Mouse (Mus musculus) lung, postnatal 0 days (tissue): ENCODE measurements around the gene Nfic. TPM values are rescaled to one million over a fixed set of nuclear protein-coding genes. Genes with fewer than 3 reads are reported as not detected.

Experiments used
- ATAC-seq: fragments of 200-750 bp; cut with Nextera tagmentation; 2 replicates; pipeline ENCODE4 v1.8.0; 2017; ENCODE audit warnings: moderate library complexity
- DNase-seq: peaks from one replicate; pipeline ENCODE4 v3.0.0-alpha.2; 2016; ENCODE audit warnings: low spot score
- H3K27ac ChIP-seq: fragments of 300-500 bp; sonication (generic); 2 replicates; pipeline ENCODE4 v1.5.1; 2014; ENCODE audit warnings: antibody characterized with exemption, mild to moderate bottlenecking, low read length, mixed read lengths
- H3K27me3 ChIP-seq: fragments of 300-500 bp; sonication (generic); replicated peaks from 2 replicates; pipeline ENCODE4 v1.6.1; 2014; ENCODE audit warnings: low read length, mixed read lengths; ENCODE audit not compliant: insufficient read depth
- H3K36me3 ChIP-seq: fragments of 300-500 bp; sonication (generic); 2 replicates; pipeline ENCODE4 v1.6.1; 2014; ENCODE audit warnings: low read length, mixed read lengths; ENCODE audit not compliant: insufficient read depth
- H3K4me1 ChIP-seq: fragments of 300-500 bp; sonication (generic); 2 replicates; pipeline ENCODE4 v1.6.1; 2014; ENCODE audit warnings: antibody characterized with exemption, low read depth, low read length, mixed read lengths; ENCODE audit not compliant: insufficient read depth
- H3K4me2 ChIP-seq: fragments of 300-500 bp; sonication (generic); replicated peaks from 2 replicates; pipeline ENCODE4 v1.6.1; 2014; ENCODE audit warnings: low read depth, mild to moderate bottlenecking, low read length, moderate library complexity, mixed read lengths
- H3K4me3 ChIP-seq: fragments of 300-500 bp; sonication (generic); 2 replicates; pipeline ENCODE4 v1.5.1; 2014; ENCODE audit warnings: low read depth, low read length
- H3K9ac ChIP-seq: fragments of 300-500 bp; sonication (generic); replicated peaks from 2 replicates; pipeline ENCODE4 v1.6.1; 2014; ENCODE audit warnings: low read depth, mild to moderate bottlenecking
- H3K9me3 ChIP-seq: fragments of 300-500 bp; sonication (generic); 2 replicates; pipeline ENCODE4 v1.6.1; 2016; ENCODE audit warnings: low read length, mixed read lengths
- CTCF ChIP-seq: IDR thresholded peaks from 2 replicates; pipeline ENCODE4 v1.5.1; 2016; ENCODE audit warnings: antibody characterized with exemption, mild to moderate bottlenecking
- EP300 ChIP-seq: IDR thresholded peaks from 2 replicates; pipeline ENCODE4 v1.6.1; 2016; ENCODE audit warnings: antibody characterized with exemption, mild to moderate bottlenecking, control low read depth
- WGBS: fragments of 180-500 bp; shearing (Covaris S2); extraction: QIAGEN DNeasy Blood & Tissue Kit; methylation state at CpG from one replicate; pipeline ENCODE4 v1.1.7; 2014; 5-methylcytosine and 5-hydroxymethylcytosine counted together
- polyA plus RNA-seq: library from polyadenylated mRNA; unstranded; fragments of >200 nt; fragmentation: Nextera tagmentation; extraction: Ambion mirVana; gene quantifications from 2 replicates; pipeline ENCODE4 v1.2.1, GENCODE M21; 2015

The Nfic gene
- polyA plus RNA-seq, 1 experiment from 2014 or later, result 73.6 TPM

- WGBS, result 23% methylated on average over 16 of the region's 18 CpGs
- TF ChIP-seq EP300 (0 out of 2 replicates have a peak, but pooled peaks have one; percentile 6), CTCF (no peak)
- DNase-seq (peak; percentile 76), ATAC-seq (peak; percentile 11)
- Histone ChIP-seq H3K4me1 (peaks cover 66% of the 10 kb centered on the region), H3K27ac (peak overlapping the region; percentile 89), H3K9me3 (no peaks in the 10 kb centered on the region), H3K4me3 (no peak overlapping the region), H3K36me3 (no peaks in the 10 kb centered on the region), H3K27me3 (no peaks in the 10 kb centered on the region), H3K9ac (no peak overlapping the region), H3K4me2 (peak overlapping the region; percentile 33)
These were observed 43.7 kb downstream of the Nfic start for GRCm38 (mm10) chr10:81411471-81412400.

GRCm38 (mm10) chr10:81410981-81411380 lies 44.5 kb downstream of the Nfic start:
- H3K4me1 ChIP-seq, result peaks cover 63% of the 10 kb centered on the region
- ATAC-seq (no peak), DNase-seq (peak; percentile 24)
- no peaks in the 10 kb centered on the region for H3K27me3 ChIP-seq
- H3K4me3 ChIP-seq, result no peak overlapping the region
- TF ChIP-seq CTCF (no peak), EP300 (no peak)
- no peak overlapping the region for H3K4me2 ChIP-seq
- no peaks in the 10 kb centered on the region for H3K36me3 ChIP-seq
- no peaks in the 10 kb centered on the region for H3K9me3 ChIP-seq
- peak overlapping the region; percentile 89 for H3K27ac ChIP-seq
- WGBS, result 44% methylated on average over 9 of the region's 9 CpGs
- H3K9ac ChIP-seq, result no peak overlapping the region

GRCm38 (mm10) chr10:81410350-81410749 lies 45.1 kb downstream of the Nfic start:
- peak overlapping the region; percentile 22; the same call in 1 of the 2 replicates for H3K4me2 ChIP-seq

GRCm38 (mm10) chr10:81409330-81409729 lies 46.1 kb downstream of the Nfic start:
- TF ChIP-seq EP300 (no peak), CTCF (no peak)
- no peak for DNase-seq
- Histone ChIP-seq H3K36me3 (peaks cover 5% of the 10 kb centered on the region; the same call in 1 of the 2 replicates), H3K9me3 (no peaks in the 10 kb centered on the region), H3K4me1 (peaks cover 49% of the 10 kb centered on the region), H3K9ac (no peak overlapping the region), H3K4me2 (peak overlapping the region; percentile 22; the same call in 1 of the 2 replicates), H3K4me3 (no peak overlapping the region), H3K27ac (peak overlapping the region; percentile 81), H3K27me3 (no peaks in the 10 kb centered on the region)
- ATAC-seq, result peak; percentile 4; the same call in 1 of the 2 replicates
- 33% methylated on average over 7 of the region's 8 CpGs for WGBS

More at GRCm38 (mm10) chr10:81410350-81410749, 45.1 kb downstream of the Nfic start:
- ATAC-seq (no peak), DNase-seq (peak; percentile 20)
- peak overlapping the region; percentile 81; the same call in 1 of the 2 replicates for H3K27ac ChIP-seq
- no peak for TF ChIP-seq EP300
- H3K36me3 ChIP-seq, result no peaks in the 10 kb centered on the region
- no peak overlapping the region for H3K9ac ChIP-seq
- WGBS, result 36% methylated on average over 4 of the region's 4 CpGs
- peaks cover 60% of the 10 kb centered on the region for H3K4me1 ChIP-seq
- H3K9me3 ChIP-seq, result no peaks in the 10 kb centered on the region
- no peaks in the 10 kb centered on the region for H3K27me3 ChIP-seq
- no peak overlapping the region for H3K4me3 ChIP-seq

- Histone ChIP-seq H3K4me1 (peaks cover 45% of the 10 kb centered on the region), H3K36me3 (peaks cover 10% of the 10 kb centered on the region; the same call in 1 of the 2 replicates), H3K4me2 (peak overlapping the region; percentile 22; the same call in 1 of the 2 replicates), H3K27ac (peak overlapping the region; percentile 81), H3K9me3 (no peaks in the 10 kb centered on the region), H3K4me3 (no peak overlapping the region), H3K27me3 (no peaks in the 10 kb centered on the region), H3K9ac (no peak overlapping the region)
- WGBS, result 20% methylated on average over 9 of the region's 9 CpGs
- TF ChIP-seq EP300 (peak; percentile 96), CTCF (peak; percentile 99)
- DNase-seq, result peak; percentile 92
- peak; percentile 73 for ATAC-seq
These were observed 46.6 kb downstream of the Nfic start for GRCm38 (mm10) chr10:81408871-81409291.

- H3K9me3 ChIP-seq, result no peaks in the 10 kb centered on the region
- 62% methylated on average over 13 of the region's 13 CpGs for WGBS
- no peak for ATAC-seq
- TF ChIP-seq EP300 (no peak), CTCF (no peak)
- H3K4me1 ChIP-seq, result peaks cover 40% of the 10 kb centered on the region
- H3K9ac ChIP-seq, result no peak overlapping the region
- H3K27ac ChIP-seq, result peak overlapping the region; percentile 57
- no peak overlapping the region for H3K4me2 ChIP-seq
- H3K36me3 ChIP-seq, result peaks cover 11% of the 10 kb centered on the region; the same call in 1 of the 2 replicates
- no peaks in the 10 kb centered on the region for H3K27me3 ChIP-seq
- no peak overlapping the region for H3K4me3 ChIP-seq
- DNase-seq, result peak; percentile 7
These were observed 47.1 kb downstream of the Nfic start for GRCm38 (mm10) chr10:81408424-81408729.
